Mouse (Mus musculus): Measurements from ENCODE around the gene Zfp652.

GRCm38 (mm10) chr11:95812224-95812623, 99.8 kb downstream of the Zfp652 start:
- TF ChIP-seq POLR2A (IDR thresholded peaks at IDR 0.05; ENCODE audit: insufficient read depth, low read depth, low read length) = no peak
- no peak for TF ChIP-seq CTCF (IDR thresholded peaks at IDR 0.05)
- no peak for TF ChIP-seq EP300 (IDR thresholded peaks at IDR 0.05; ENCODE audit: insufficient read depth, low read depth, low read length)

All from heart, adult 2 months (tissue).